Mouse (Mus musculus) C2C12 (cell line): ENCODE results near the gene Ezr.

Experiments
- CTCF ChIP-seq: IDR thresholded peaks from one replicate; pipeline ENCODE4 v1.5.1; 2011; ENCODE audit not compliant: control insufficient read depth, insufficient read depth, insufficient read length
- FOSL1 ChIP-seq: IDR thresholded peaks from one replicate; pipeline ENCODE4 v1.8.0; 2011; ENCODE audit warnings: mild to moderate bottlenecking, low read length; ENCODE audit not compliant: poor library complexity, insufficient read depth, severe bottlenecking
- MYOG ChIP-seq: IDR thresholded peaks from one replicate; pipeline ENCODE4 v1.6.1; 2011; ENCODE audit not compliant: control insufficient read depth, insufficient read length; ENCODE audit errors: extremely low read depth
- USF1 ChIP-seq: IDR thresholded peaks from one replicate; pipeline ENCODE4 v1.6.1; 2011; ENCODE audit warnings: low read depth, mild to moderate bottlenecking, control low read depth, moderate library complexity

- TF ChIP-seq CTCF = no peak
- no peak for TF ChIP-seq FOSL1
- no peak for TF ChIP-seq USF1
- no peak for TF ChIP-seq MYOG
Observed at GRCm38 (mm10) chr17:6827740-6828461, 45.3 kb upstream of the Ezr start.
